Mouse (Mus musculus): ENCODE measurements around the gene Vmn2r94.

Gene Vmn2r94

DNA sequence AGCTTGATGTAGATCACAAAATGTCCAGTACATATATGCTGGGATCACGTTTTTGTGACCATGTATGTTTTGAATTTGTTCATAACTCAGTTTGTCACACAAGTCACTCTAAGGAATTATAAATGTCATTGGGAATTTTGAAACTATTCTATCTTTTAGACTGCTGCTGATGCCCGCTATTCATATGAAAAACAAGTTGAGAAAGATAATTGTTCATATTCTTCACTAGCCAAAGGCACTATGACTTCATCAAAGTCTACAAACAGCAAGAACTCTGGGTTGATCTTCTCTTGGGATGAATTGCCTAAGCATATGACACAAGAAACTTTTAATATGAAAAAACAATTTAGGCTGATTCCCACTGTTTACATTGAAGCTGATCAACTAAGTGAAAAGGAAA, at the start of gene Vmn2r94:
Vmn2r94 (minus strand) TSS at position 101 of the 400 bp plus-strand sequence.
- DNase-seq, result no peak

- no peak for DNase-seq
Measured at GRCm38 (mm10) chr17:18323031-18323430, 45.5 kb upstream of the Vmn2r94 start.

GRCm38 (mm10) chr17:18297799-18298198, 20.2 kb upstream of the Vmn2r94 start, which contains the start of gene Vmn2r93:
Gene Vmn2r93, plus strand, starts transcription at chr17:18298099.
- no peak for DNase-seq

- no peak for DNase-seq
Measured at GRCm38 (mm10) chr17:18236931-18237330, 40.6 kb downstream of the Vmn2r94 start.

DNA sequence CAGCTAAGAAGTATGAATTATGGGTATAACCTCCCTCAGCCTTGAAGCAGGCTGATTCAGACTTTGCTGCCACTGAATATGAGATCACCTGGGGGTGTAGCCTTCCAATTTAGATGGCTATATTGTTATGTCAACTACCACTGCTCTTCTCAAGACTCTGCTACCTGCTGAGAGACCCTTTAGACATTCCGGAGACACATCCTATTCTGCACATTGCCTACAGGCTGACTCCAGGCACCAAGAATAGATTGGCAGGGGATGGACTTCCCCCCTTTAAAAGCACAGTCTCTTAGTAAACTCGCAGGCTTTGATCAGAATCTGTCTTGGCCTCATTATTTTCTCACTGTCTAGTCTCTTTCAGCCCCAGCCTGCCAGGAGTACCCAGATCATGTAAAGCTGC, 45.6 kb downstream of the Vmn2r94 start:
- DNase-seq, result no peak

DNA sequence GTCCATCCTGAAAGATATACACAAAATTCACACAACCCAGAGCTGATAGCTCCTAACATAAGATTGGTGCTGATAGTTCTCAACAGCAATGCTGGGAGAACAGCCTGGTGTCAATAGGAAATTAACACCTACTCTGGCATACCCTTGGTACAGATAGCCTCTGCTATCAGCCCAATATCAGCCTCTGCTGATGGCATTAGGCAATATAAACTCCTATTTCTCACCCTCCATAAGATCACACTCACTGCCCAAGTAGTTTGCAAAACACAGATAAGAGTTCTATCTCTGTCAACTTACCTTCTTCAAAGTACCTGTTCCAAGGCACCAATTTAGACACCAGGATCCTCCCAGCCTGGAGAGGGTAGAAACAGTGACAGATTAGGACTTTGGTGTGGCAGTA, 56.3 kb downstream of the Vmn2r94 start:
- no peak for DNase-seq
